Mouse (Mus musculus) liver, embryonic 11.5 days (tissue): ENCODE measurements around the gene Cep78. TPM values are rescaled to one million over a fixed set of nuclear protein-coding genes. Genes with fewer than 3 reads are reported as not detected.

ENCODE experiments used
- ATAC-seq: fragments of 200-750 bp; cut with Nextera tagmentation; replicated peaks from 2 replicates; pipeline ENCODE4 v1.8.0; 2017; ENCODE audit warnings: moderate number of reproducible peaks, mild to moderate bottlenecking, moderate TSS enrichment, moderate library complexity; ENCODE audit not compliant: low FRiP score
- DNase-seq: peaks from one replicate; pipeline ENCODE4 v3.0.0-alpha.2; 2017; ENCODE audit warnings: low spot score
- H3K27ac ChIP-seq: fragments of 300-500 bp; sonication (generic); 2 replicates; pipeline ENCODE4 v1.5.1; 2014; ENCODE audit warnings: mild to moderate bottlenecking, low read depth, low read length, control low read depth
- H3K27me3 ChIP-seq: fragments of 300-500 bp; sonication (generic); replicated peaks from 2 replicates; pipeline ENCODE4 v1.6.1; 2014; ENCODE audit warnings: low read length, mixed read lengths; ENCODE audit not compliant: control insufficient read depth, insufficient read depth
- H3K36me3 ChIP-seq: fragments of 300-500 bp; sonication (generic); 2 replicates; pipeline ENCODE4 v1.6.1; 2014; ENCODE audit warnings: mild to moderate bottlenecking, low read length, moderate library complexity, mixed read lengths; ENCODE audit not compliant: control insufficient read depth, insufficient read depth
- H3K4me1 ChIP-seq: fragments of 300-500 bp; sonication (generic); replicated peaks from 2 replicates; pipeline ENCODE4 v1.6.1; 2014; ENCODE audit warnings: low read length, mixed read lengths; ENCODE audit not compliant: control insufficient read depth, insufficient read depth
- H3K4me2 ChIP-seq: fragments of 300-500 bp; sonication (generic); 2 replicates; pipeline ENCODE4 v1.6.1; 2014; ENCODE audit warnings: mild to moderate bottlenecking, control low read depth, moderate library complexity
- H3K4me3 ChIP-seq: fragments of 300-500 bp; sonication (generic); 2 replicates; pipeline ENCODE4 v1.5.1; 2014; ENCODE audit warnings: low read depth, low read length, control low read depth
- H3K9ac ChIP-seq: fragments of 300-500 bp; sonication (generic); 2 replicates; pipeline ENCODE4 v1.6.1; 2014; ENCODE audit warnings: low read depth, low read length, control low read depth
- H3K9me3 ChIP-seq: fragments of 300-500 bp; sonication (generic); 2 replicates; pipeline ENCODE4 v1.6.1; 2016; ENCODE audit warnings: low read length, inconsistent platforms, mixed read lengths; ENCODE audit not compliant: control insufficient read depth
- WGBS: fragments of 180-500 bp; shearing (Covaris S2); extraction: QIAGEN DNeasy Blood & Tissue Kit; methylation state at CpG from one replicate; pipeline ENCODE4 v1.1.7; 2014; 5-methylcytosine and 5-hydroxymethylcytosine counted together
- polyA plus RNA-seq: library from polyadenylated mRNA; unstranded; fragments of >200 nt; fragmentation: Nextera tagmentation; extraction: Ambion mirVana; gene quantifications from 2 replicates; pipeline ENCODE4 v1.2.1, GENCODE M21; 2014

Cep78 gene
- polyA plus RNA-seq, 1 experiment from 2014 or later = 30.1 TPM

DNA sequence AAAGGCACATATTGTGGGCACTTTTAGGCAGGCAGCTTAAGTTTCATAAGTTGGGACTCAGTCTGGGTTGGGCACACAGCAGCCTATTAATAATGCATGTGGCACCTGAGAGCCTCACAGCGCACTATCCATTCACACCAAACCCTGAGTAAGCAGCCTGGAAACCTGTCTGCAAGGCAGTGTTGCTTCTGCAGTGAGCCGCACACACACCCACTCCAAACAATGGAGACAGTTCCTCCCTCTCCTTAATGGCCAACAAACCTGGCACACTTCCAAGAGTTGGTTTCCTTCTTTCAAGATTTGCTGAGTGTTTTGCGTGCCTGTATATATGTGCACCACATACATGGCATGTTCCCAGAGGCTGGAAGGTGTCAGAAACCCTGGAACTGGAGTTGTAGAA, 34.6 kb downstream of the Cep78 start:
- DNase-seq (no peak), ATAC-seq (no peak)
- H3K9me3 ChIP-seq = no peaks in the 10 kb centered on the region
- H3K27me3 ChIP-seq = no peaks in the 10 kb centered on the region
- H3K4me3 ChIP-seq = no peak overlapping the region
- 85% methylated on average over 3 of the region's 3 CpGs for WGBS
- no peak overlapping the region for H3K27ac ChIP-seq
- H3K4me1 ChIP-seq = no peaks in the 10 kb centered on the region
- peaks cover 3% of the 10 kb centered on the region; the same call in 1 of the 2 replicates for H3K36me3 ChIP-seq
- H3K4me2 ChIP-seq = no peak overlapping the region
- H3K9ac ChIP-seq = no peak overlapping the region

DNA sequence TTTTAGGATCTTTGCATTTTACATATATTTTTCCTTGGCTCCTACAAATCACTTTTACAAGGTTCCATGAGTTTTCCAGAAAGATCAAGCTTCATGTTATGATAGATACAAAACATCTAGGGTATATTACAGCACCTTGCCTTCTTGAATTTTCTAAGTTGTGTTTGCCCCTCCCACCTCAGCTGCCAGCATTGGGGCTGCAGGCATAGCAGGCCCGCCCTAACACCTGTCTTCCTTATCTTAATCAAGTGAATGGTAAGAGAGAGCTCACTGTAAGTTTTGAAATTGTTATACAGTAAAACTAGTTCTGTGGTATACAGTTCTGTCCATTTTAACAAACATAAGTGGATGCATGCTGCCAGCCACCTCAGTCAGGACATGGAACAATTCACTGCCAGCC, 35.9 kb downstream of the Cep78 start:
- DNase-seq (no peak), ATAC-seq (no peak)
- 80% methylated on average over 1 of the region's 1 CpGs for WGBS
- Histone ChIP-seq H3K4me3 (no peak overlapping the region), H3K9ac (no peak overlapping the region), H3K4me2 (no peak overlapping the region), H3K27ac (no peak overlapping the region), H3K36me3 (no peaks in the 10 kb centered on the region), H3K9me3 (no peaks in the 10 kb centered on the region), H3K4me1 (no peaks in the 10 kb centered on the region), H3K27me3 (no peaks in the 10 kb centered on the region)

DNA sequence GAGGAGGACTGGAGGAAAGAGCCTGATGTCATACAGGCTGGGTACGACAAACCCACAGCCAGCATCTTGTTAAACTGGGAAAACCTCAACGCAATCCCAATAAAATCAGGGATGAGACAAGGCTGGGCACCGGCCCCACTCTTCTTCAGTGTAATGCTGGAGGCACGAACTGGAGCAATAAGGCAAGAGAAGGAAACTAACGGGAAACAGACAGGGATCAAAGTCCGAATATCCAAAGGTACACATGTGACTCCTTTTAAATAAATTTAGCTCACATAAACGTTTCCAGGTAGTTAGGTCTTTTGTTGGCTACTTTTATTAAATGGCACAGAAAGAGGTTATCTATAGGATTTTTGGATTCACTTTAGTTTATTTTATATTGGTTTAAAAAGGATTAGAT, 36.4 kb downstream of the Cep78 start:
- no peak for DNase-seq
- H3K4me3 ChIP-seq = no peak overlapping the region
- no peaks in the 10 kb centered on the region for H3K36me3 ChIP-seq
- H3K27me3 ChIP-seq = no peaks in the 10 kb centered on the region
- H3K4me2 ChIP-seq = no peak overlapping the region
- H3K9me3 ChIP-seq = no peaks in the 10 kb centered on the region
- no peak overlapping the region for H3K9ac ChIP-seq
- 78% methylated on average over 7 of the region's 7 CpGs for WGBS
- no peak overlapping the region for H3K27ac ChIP-seq
- H3K4me1 ChIP-seq = no peaks in the 10 kb centered on the region
- no peak for ATAC-seq

DNA sequence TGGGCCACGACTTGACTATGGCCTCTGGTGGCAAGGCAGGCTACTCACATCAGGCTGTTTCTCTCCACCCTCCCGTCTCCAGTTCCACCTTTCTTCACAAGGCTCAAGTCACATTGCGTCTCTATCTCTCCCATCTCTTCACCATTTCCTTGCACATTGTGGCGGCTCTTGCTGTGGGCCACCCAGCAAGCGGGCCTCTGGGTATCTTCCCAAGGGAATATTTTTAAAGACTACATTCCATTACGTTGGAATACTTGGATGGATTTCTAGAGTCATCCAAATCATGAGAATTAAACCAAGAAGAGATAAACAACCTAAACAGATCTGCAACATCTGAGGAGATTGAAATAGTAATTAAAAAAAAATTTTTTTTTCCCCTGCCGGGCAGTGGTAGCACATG, 37.6 kb downstream of the Cep78 start, which contains the start of gene Psat1:
Gene Psat1, minus strand, starts transcription at position 101 of the 400 bp plus-strand sequence.
- WGBS = 66% methylated on average over 7 of the region's 7 CpGs
- Histone ChIP-seq H3K4me1 (no peaks in the 10 kb centered on the region), H3K9ac (no peak within 1 kb of the TSS), H3K9me3 (no peaks in the 10 kb centered on the region), H3K36me3 (no peaks in the 10 kb centered on the region), H3K27ac (no peak within 1 kb of the TSS), H3K4me2 (no peak within 1 kb of the TSS), H3K27me3 (no peaks in the 10 kb centered on the region), H3K4me3 (no peak within 1 kb of the TSS)
- no peak for ATAC-seq
- no peak for DNase-seq

DNA sequence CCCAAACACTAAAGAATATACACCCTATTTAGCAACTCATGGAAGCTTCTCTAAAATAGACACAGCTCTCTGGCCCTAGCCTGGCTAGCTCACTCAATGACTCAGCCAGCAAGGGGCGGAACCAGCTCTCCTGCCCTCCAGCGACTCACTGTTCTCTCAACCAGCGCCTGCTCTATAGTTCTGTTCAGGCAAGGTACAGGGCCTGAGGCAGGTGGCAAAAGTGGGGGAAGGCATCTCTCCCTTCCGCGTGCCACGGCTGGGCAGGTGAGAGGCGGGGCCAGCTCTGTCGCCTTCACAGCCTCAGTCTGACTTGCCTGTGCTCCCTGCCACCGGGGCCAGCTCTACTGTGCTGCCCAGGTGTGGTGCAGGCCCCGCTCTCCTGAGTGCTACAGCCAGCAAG, 38.1 kb downstream of the Cep78 start:
- Histone ChIP-seq H3K9ac (no peak overlapping the region), H3K4me1 (no peaks in the 10 kb centered on the region), H3K27ac (no peak overlapping the region), H3K27me3 (no peaks in the 10 kb centered on the region), H3K9me3 (no peaks in the 10 kb centered on the region), H3K4me3 (no peak overlapping the region), H3K36me3 (no peaks in the 10 kb centered on the region), H3K4me2 (no peak overlapping the region)
- no peak for ATAC-seq
- no peak for DNase-seq
- 69% methylated on average over 10 of the region's 10 CpGs for WGBS

DNA sequence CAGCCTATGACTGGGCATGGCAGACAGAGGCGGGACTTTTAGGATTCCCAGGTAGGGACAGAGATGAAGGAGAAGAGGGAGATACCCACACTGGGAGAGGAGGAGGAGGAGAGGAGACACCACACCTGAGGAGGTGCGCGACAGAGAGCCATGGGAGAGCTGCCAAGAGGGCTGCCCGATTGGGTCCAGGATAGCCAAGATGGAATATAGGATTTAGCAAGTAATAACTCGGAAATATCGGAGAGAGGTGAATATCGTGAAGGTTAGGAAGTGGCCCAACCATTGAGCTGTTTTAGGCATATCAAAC, 41.7 kb downstream of the Cep78 start:
- no peaks in the 10 kb centered on the region for H3K36me3 ChIP-seq
- no peaks in the 10 kb centered on the region for H3K4me1 ChIP-seq
- no peak overlapping the region for H3K27ac ChIP-seq
- WGBS = 76% methylated on average over 7 of the region's 7 CpGs
- ATAC-seq (no peak), DNase-seq (no peak)
- no peak overlapping the region for H3K9ac ChIP-seq
- H3K27me3 ChIP-seq = no peaks in the 10 kb centered on the region
- no peak overlapping the region for H3K4me2 ChIP-seq
- no peak overlapping the region for H3K4me3 ChIP-seq
- H3K9me3 ChIP-seq = no peaks in the 10 kb centered on the region

DNA sequence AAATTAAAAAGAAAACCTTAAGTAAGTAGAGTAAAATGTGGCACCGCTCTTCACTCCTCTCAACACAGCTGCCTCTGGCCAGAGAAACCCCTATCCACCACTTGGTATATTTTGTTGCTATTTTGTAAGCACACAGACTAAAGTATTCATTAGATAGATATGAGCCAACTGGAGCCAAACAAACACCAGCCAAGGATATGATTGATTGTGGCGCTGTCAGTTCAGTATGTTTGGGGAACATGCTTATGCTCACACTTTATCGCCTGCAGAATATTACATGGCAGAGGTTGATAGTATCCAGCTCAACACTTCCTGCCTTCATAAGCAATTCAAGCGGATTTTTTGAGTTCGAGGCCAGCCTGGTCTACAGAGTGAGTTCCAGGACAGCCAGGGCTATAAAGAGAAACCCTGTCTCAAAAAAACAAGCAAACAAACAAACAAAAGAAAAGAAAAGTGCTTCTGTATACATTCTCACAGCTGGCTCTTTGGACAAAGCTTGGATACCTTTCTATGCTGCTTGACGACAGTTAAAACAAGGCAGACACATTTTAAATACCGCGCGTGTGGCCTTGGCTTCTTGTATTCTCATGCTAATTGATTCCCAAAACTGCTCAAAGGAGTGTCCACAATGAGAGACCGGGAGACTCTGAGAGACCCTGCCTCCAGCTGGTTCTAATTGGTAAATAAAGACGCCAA, 42.2 kb downstream of the Cep78 start:
- H3K4me2 ChIP-seq = no peak overlapping the region
- no peaks in the 10 kb centered on the region for H3K9me3 ChIP-seq
- H3K9ac ChIP-seq = no peak overlapping the region
- no peaks in the 10 kb centered on the region for H3K36me3 ChIP-seq
- H3K4me1 ChIP-seq = no peaks in the 10 kb centered on the region
- ATAC-seq (no peak), DNase-seq (no peak)
- no peaks in the 10 kb centered on the region for H3K27me3 ChIP-seq
- no peak overlapping the region for H3K27ac ChIP-seq
- H3K4me3 ChIP-seq = no peak overlapping the region
- WGBS = 70% methylated on average over 11 of the region's 11 CpGs

DNA sequence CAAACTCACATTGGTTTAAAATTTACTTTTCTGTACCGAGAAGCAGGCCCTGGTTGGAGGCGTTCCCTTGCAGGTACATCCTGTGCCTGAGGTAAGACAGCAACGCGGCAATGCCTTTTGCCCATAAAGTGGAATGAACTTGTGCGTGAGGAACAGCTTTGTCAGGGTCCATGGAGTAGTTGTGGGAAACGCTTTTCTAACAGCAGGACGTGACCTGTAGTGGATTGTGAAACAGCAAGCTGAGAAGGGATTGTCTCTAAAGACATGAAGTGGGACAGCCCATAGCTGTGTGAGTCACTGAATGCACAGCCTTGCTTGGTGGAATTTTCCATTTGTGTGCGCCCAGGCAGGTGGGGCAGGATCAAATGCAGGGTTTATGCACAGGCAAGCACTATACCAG, 43.4 kb downstream of the Cep78 start:
- Histone ChIP-seq H3K9ac (no peak overlapping the region), H3K27me3 (no peaks in the 10 kb centered on the region), H3K4me1 (no peaks in the 10 kb centered on the region), H3K4me3 (no peak overlapping the region), H3K9me3 (no peaks in the 10 kb centered on the region), H3K36me3 (no peaks in the 10 kb centered on the region), H3K27ac (peak overlapping the region; percentile 79), H3K4me2 (peak overlapping the region; percentile 5)
- 58% methylated on average over 8 of the region's 8 CpGs for whole genome bisulfite sequencing
- peak; percentile 69 for ATAC-seq
- no peak for DNase-seq

DNA sequence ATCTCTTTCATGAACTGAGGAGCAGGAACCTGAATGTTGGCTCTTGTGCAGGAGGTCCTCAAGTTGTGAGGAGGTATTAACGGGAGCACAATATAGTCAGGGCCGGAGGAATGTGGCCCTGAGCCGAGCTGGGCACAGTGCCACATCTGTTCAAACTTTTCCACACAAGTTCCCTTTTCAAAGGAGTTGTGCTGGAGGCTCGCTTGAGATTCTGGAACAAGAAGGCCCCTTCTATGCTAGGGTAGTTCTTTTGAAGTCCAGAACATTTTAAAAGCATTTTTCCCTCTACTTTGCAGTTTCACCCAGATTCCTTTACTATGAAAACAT, 59.1 kb downstream of the Cep78 start:
- no peaks in the 10 kb centered on the region for H3K9me3 ChIP-seq
- H3K4me3 ChIP-seq = peak overlapping the region; percentile 65; the same call in 1 of the 2 replicates
- peak overlapping the region; percentile 88; the same call in 1 of the 2 replicates for H3K27ac ChIP-seq
- H3K9ac ChIP-seq = peak overlapping the region; percentile 75
- 43% methylated on average over 4 of the region's 4 CpGs for WGBS
- H3K4me1 ChIP-seq = peaks cover 12% of the 10 kb centered on the region
- no peaks in the 10 kb centered on the region for H3K27me3 ChIP-seq
- peak overlapping the region; percentile 97 for H3K4me2 ChIP-seq
- no peak for ATAC-seq
- peaks cover 2% of the 10 kb centered on the region; the same call in 1 of the 2 replicates for H3K36me3 ChIP-seq
- DNase-seq = no peak
